Mouse (Mus musculus) hindbrain, embryonic 12.5 days (tissue): ENCODE results near the gene Gps2. TPM values are rescaled to one million over a fixed set of nuclear protein-coding genes. Genes with fewer than 3 reads are reported as not detected.
"Not testable (repeated sequence)": the region's sequence is repeated elsewhere in the genome, so short reads cannot be mapped to it uniquely, and the experiment has no call there.

ENCODE experiments used
- ATAC-seq: fragments of 200-750 bp; cut with Nextera tagmentation; 2 replicates; pipeline ENCODE4 v1.8.0; 2017; ENCODE audit warnings: moderate TSS enrichment; ENCODE audit not compliant: low FRiP score
- H3K27ac ChIP-seq: fragments of 300-500 bp; sonication (generic); 2 replicates; pipeline ENCODE4 v1.5.1; 2016; ENCODE audit warnings: mild to moderate bottlenecking
- H3K27me3 ChIP-seq: fragments of 300-500 bp; sonication (generic); 2 replicates; pipeline ENCODE4 v1.6.1; 2016; ENCODE audit warnings: mild to moderate bottlenecking
- H3K36me3 ChIP-seq: fragments of 300-500 bp; sonication (generic); 2 replicates; pipeline ENCODE4 v1.6.1; 2016; ENCODE audit warnings: mild to moderate bottlenecking
- H3K4me1 ChIP-seq: fragments of 300-500 bp; sonication (generic); 2 replicates; pipeline ENCODE4 v1.6.1; 2016
- H3K4me2 ChIP-seq: fragments of 300-500 bp; sonication (generic); replicated peaks from 2 replicates; pipeline ENCODE4 v1.6.1; 2016; ENCODE audit warnings: mild to moderate bottlenecking
- H3K4me3 ChIP-seq: fragments of 300-500 bp; sonication (generic); 2 replicates; pipeline ENCODE4 v1.5.1; 2016; ENCODE audit warnings: mild to moderate bottlenecking
- H3K9ac ChIP-seq: fragments of 300-500 bp; sonication (generic); 2 replicates; pipeline ENCODE4 v1.6.1; 2016; ENCODE audit warnings: mild to moderate bottlenecking, moderate library complexity
- H3K9me3 ChIP-seq: fragments of 300-500 bp; sonication (generic); replicated peaks from 2 replicates; pipeline ENCODE4 v1.6.1; 2016; ENCODE audit warnings: mild to moderate bottlenecking
- WGBS: fragments of 180-500 bp; shearing (Covaris S2); methylation state at CpG from one replicate; pipeline ENCODE4 v1.1.7; 2016; 5-methylcytosine and 5-hydroxymethylcytosine counted together
- polyA plus RNA-seq: library from polyadenylated mRNA; unstranded; fragments of >200 nt; fragmentation: Nextera tagmentation; extraction: Ambion mirVana; gene quantifications from 2 replicates; pipeline ENCODE4 v1.2.1, GENCODE M21; 2016

Gene Gps2
- polyA plus RNA-seq, 1 experiment from 2014 or later = 90.1 TPM

GRCm38 (mm10) chr11:69920266-69921031, 6.8 kb downstream of the Gps2 start:
- under 1% methylated on average over 62 of the region's 65 CpGs for WGBS
- H3K27ac ChIP-seq = peak overlapping the region; percentile 93
- ATAC-seq = peak; percentile 31
- peaks cover 27% of the 10 kb centered on the region for H3K4me1 ChIP-seq
- no peaks in the 10 kb centered on the region for H3K27me3 ChIP-seq
- peak overlapping the region; percentile 98 for H3K4me3 ChIP-seq
- peak overlapping the region; percentile 98 for H3K4me2 ChIP-seq
- no peaks in the 10 kb centered on the region for H3K9me3 ChIP-seq
- H3K36me3 ChIP-seq = peaks cover 36% of the 10 kb centered on the region
- H3K9ac ChIP-seq = peak overlapping the region; percentile 98

GRCm38 (mm10) chr11:69921114-69922011, 7.7 kb downstream of the Gps2 start, which contains the start of gene Eif5a:
Gene Eif5a, minus strand, starts transcription at chr11:69921958.
- ATAC-seq = peak; percentile 97
- Histone ChIP-seq H3K4me3 (peak within 1 kb of the TSS; percentile 98), H3K4me1 (peaks cover 19% of the 10 kb centered on the region), H3K4me2 (peak within 1 kb of the TSS; percentile 98), H3K27ac (peak within 1 kb of the TSS; percentile 93), H3K9ac (peak within 1 kb of the TSS; percentile 98), H3K27me3 (no peaks in the 10 kb centered on the region), H3K36me3 (peaks cover 27% of the 10 kb centered on the region), H3K9me3 (no peaks in the 10 kb centered on the region)
- WGBS = under 1% methylated on average over 77 of the region's 78 CpGs

- ATAC-seq = no peak
- H3K9ac ChIP-seq = peak overlapping the region; percentile 61
These were observed 8.5 kb downstream of the Gps2 start for GRCm38 (mm10) chr11:69922012-69922756.

DNA sequence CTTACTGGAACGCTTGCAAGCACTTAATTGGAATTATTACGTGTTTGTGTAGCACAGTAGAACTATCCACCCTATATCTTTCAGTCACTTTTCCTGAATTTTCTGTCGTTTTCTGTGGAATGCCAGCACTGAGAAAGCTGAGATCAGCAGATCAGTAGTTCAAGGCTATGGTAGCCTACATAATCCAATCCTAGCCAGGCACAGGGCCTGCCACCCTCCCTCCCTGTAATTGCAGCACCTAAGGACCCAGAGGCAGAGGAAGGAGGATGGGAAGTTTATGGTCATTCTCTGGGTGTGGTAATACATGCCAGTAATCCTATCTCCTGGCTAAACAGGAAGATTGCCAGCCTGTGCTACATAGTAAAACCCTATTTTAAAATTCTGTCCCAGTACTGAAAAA, 9.1 kb downstream of the Gps2 start:
- H3K4me2 ChIP-seq = no peak overlapping the region
- H3K27ac ChIP-seq = peak overlapping the region; percentile 93; the same call in 1 of the 2 replicates
- WGBS = 76% methylated on average over 3 of the region's 3 CpGs
- peaks cover 17% of the 10 kb centered on the region for H3K4me1 ChIP-seq
- H3K9me3 ChIP-seq = no peaks in the 10 kb centered on the region
- H3K4me3 ChIP-seq = no peak overlapping the region
- peaks cover 13% of the 10 kb centered on the region for H3K36me3 ChIP-seq
- H3K27me3 ChIP-seq = no peaks in the 10 kb centered on the region
- no peak overlapping the region for H3K9ac ChIP-seq
- ATAC-seq = no peak

More at GRCm38 (mm10) chr11:69922012-69922756, 8.5 kb downstream of the Gps2 start:
- Histone ChIP-seq H3K4me1 (peaks cover 18% of the 10 kb centered on the region), H3K9me3 (no peaks in the 10 kb centered on the region), H3K27ac (peak overlapping the region; percentile 93), H3K4me3 (peak overlapping the region; percentile 98), H3K27me3 (no peaks in the 10 kb centered on the region), H3K4me2 (peak overlapping the region; percentile 66), H3K36me3 (peaks cover 19% of the 10 kb centered on the region)
- 5% methylated on average over 12 of the region's 12 CpGs for WGBS

GRCm38 (mm10) chr11:69927501-69927900, 13.8 kb downstream of the Gps2 start:
- Histone ChIP-seq H3K27ac (no peak overlapping the region), H3K4me2 (no peak overlapping the region), H3K4me3 (no peak overlapping the region), H3K27me3 (no peaks in the 10 kb centered on the region), H3K4me1 (no peaks in the 10 kb centered on the region; the same call in 1 of the 2 replicates), H3K9ac (no peak overlapping the region), H3K36me3 (no peaks in the 10 kb centered on the region), H3K9me3 (no peaks in the 10 kb centered on the region)
- 97% methylated on average over 2 of the region's 2 CpGs for WGBS
- ATAC-seq = no peak

DNA sequence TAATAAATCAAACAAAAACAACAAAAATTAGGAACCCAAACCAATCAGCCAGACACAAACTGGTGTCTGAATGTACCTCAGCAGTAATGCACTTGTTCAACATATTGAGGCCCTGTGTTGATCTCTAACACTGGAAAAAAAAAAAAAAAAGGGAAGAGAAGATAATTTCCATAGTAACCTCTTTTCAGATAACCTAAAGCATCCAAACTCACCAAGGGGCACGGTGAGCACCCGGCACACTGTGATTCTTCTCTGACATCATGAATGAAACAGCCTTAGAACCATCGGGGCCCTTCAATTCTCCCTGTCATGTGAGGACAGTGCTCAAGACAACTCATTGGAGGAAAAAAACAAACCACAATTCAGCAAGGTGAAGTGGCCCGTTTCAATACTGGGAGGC, 16.0 kb downstream of the Gps2 start:
- H3K27me3 ChIP-seq = 0 out of 2 replicates have a peak, but pooled peaks cover 3% of the 10 kb centered on the region
- H3K9me3 ChIP-seq = no peaks in the 10 kb centered on the region
- no peak overlapping the region for H3K4me3 ChIP-seq
- H3K4me1 ChIP-seq = no peaks in the 10 kb centered on the region
- no peak overlapping the region for H3K9ac ChIP-seq
- no peak for ATAC-seq
- no peak overlapping the region for H3K27ac ChIP-seq
- H3K36me3 ChIP-seq = no peaks in the 10 kb centered on the region
- 86% methylated on average over 4 of the region's 4 CpGs for WGBS
- no peak overlapping the region for H3K4me2 ChIP-seq

DNA sequence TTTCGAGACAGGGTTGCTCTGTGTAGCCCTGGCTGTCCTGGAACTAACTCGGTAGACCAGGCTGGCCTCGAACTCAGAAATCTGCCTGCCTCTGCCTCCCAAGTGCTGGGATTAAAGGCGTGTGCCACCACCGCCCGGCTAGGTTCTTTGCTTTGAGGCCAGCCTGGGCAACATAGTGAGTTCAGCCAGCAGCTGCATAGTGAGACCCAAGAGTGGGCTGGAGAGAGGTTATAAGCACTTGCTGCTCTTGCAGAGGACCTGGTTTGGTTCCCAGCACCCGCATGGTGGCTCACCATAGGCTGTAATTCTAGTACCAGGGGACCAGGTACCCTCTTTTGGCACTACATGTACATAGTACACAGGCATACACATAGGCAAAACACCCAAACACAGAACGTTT, 16.5 kb downstream of the Gps2 start:
- H3K9me3 ChIP-seq, H3K27ac ChIP-seq, H3K4me2 ChIP-seq, H3K4me1 ChIP-seq, H3K9ac ChIP-seq, H3K36me3 ChIP-seq, H3K27me3 ChIP-seq, H3K4me3 ChIP-seq, ATAC-seq: not testable (repeated sequence)
- WGBS = 81% methylated on average over 8 of the region's 8 CpGs

DNA sequence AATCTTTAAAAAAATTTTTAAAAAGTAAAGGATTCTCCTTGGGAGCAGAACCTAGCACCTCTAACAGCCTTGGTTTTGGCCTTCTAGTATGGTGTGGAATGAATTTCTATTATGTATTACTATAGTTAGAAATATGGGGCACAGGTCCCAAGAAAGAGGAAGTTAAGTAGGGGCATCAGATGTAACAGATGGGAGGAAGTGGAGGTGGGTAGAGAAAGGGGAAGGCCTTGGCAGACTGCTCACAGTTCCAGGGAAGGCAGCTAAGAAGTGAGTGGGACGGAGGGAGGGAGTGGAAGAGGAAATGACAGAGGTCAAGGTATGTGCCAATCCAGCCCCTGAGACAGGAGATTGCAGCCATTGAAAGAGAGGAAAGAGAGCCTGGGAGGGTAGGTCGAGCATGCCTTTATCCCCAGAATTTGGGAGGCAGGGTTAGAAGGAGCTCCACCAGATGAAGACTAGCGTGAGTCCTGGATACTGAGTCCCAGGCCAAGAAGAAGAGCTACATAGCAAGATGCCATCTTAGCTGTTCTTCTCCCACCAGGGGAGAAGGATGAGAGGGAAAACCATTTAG, 17.4 kb downstream of the Gps2 start:
- Histone ChIP-seq H3K4me1 (peaks cover 4% of the 10 kb centered on the region), H3K36me3 (no peaks in the 10 kb centered on the region), H3K9me3 (no peaks in the 10 kb centered on the region), H3K27me3 (peaks cover 15% of the 10 kb centered on the region; the same call in 1 of the 2 replicates), H3K4me3 (no peak overlapping the region), H3K27ac (no peak overlapping the region), H3K9ac (no peak overlapping the region), H3K4me2 (no peak overlapping the region)
- 66% methylated on average over 3 of the region's 3 CpGs for WGBS
- ATAC-seq = no peak

- H3K27ac ChIP-seq = no peak overlapping the region
- no peaks in the 10 kb centered on the region for H3K36me3 ChIP-seq
- H3K4me1 ChIP-seq = peaks cover 11% of the 10 kb centered on the region
- H3K27me3 ChIP-seq = peaks cover 23% of the 10 kb centered on the region
- no peaks in the 10 kb centered on the region for H3K9me3 ChIP-seq
- H3K4me2 ChIP-seq = no peak overlapping the region
- no peak overlapping the region for H3K4me3 ChIP-seq
- 74% methylated on average over 8 of the region's 8 CpGs for WGBS
- no peak overlapping the region for H3K9ac ChIP-seq
- no peak for ATAC-seq
These were observed 18.1 kb downstream of the Gps2 start for GRCm38 (mm10) chr11:69931769-69932168.

DNA sequence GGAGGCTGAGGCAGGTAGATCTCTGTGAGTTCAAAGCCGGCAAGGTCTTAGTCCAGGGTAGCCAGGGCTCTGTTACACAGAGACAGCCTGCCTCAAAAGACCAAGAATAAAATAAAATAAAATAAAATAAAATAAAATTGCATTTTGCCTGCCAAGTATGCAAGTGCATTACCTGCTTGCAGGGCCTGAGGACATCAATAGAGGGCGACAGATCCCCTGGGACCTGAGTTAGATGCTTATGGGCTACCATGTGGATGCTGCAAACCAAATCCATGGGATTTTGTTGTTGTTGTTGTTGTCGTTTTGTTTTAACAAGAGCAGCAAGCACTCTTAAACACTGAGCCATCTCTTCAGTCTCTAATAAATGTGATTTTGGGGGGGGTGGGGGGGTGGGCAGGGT, 18.6 kb downstream of the Gps2 start:
- no peak overlapping the region for H3K4me2 ChIP-seq
- peaks cover 13% of the 10 kb centered on the region for H3K4me1 ChIP-seq
- H3K27ac ChIP-seq = no peak overlapping the region
- no peak overlapping the region for H3K9ac ChIP-seq
- no peaks in the 10 kb centered on the region for H3K9me3 ChIP-seq
- no peak for ATAC-seq
- 34% methylated on average over 3 of the region's 3 CpGs for WGBS
- peaks cover 27% of the 10 kb centered on the region for H3K27me3 ChIP-seq
- no peaks in the 10 kb centered on the region for H3K36me3 ChIP-seq
- no peak overlapping the region for H3K4me3 ChIP-seq

DNA sequence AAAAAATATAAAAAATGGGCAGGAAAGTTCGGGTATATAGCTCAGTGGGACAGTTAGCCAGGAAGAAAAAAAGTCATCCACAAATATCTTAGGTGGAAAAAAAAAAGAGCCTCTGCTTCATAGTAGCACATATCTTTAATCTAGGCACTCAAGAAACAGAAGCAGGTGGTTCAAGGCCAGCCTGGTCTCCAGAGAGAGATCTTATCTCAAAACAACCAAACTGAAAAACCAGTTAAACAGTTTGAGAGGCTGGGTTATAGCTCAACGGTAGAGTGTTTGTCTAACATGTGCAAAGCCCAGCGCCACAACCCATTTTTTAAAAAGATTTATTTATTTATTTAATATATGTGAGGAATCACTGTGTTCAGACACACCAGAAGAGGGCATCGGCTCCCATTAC, 19.4 kb downstream of the Gps2 start:
- Histone ChIP-seq H3K27me3 (peaks cover 36% of the 10 kb centered on the region), H3K9me3 (no peaks in the 10 kb centered on the region), H3K4me1 (peaks cover 13% of the 10 kb centered on the region), H3K36me3 (no peaks in the 10 kb centered on the region), H3K27ac (no peak overlapping the region), H3K4me3 (no peak overlapping the region), H3K9ac (no peak overlapping the region), H3K4me2 (no peak overlapping the region)
- WGBS = 82% methylated on average over 4 of the region's 4 CpGs
- ATAC-seq = no peak
